Mouse (Mus musculus) c-Kit-negative CD71-positive TER-119-positive erythroid progenitor cells, embryonic 14.5 days (primary cell): ENCODE data around the gene Scgb1c1.

Source experiments
- DNase-seq: peaks from one replicate; pipeline ENCODE4 v3.0.0-alpha.2; 2013; ENCODE audit warnings: low read depth, low spot score

Scgb1c1 gene

DNA sequence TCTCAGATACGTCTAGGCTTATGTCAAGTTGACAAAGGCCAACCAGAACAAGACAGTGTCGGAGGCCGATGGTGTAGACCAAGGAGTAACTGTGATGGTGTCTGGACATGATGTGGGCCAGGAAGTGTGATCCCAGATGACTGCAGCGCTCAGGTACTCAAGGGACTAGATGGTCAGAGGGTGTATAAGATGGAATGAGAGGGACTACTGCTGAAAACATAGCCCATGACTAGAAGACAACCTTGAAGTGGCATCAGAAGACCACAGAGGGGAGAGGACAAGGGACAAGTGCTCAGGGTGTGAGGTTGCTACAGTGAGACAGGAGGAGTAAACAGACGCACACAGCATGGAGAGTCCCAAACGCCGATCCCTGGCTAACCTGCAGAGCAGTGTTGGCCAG lies 1.5 kb upstream of the Scgb1c1 start:
- DNase-seq: no peak

DNA sequence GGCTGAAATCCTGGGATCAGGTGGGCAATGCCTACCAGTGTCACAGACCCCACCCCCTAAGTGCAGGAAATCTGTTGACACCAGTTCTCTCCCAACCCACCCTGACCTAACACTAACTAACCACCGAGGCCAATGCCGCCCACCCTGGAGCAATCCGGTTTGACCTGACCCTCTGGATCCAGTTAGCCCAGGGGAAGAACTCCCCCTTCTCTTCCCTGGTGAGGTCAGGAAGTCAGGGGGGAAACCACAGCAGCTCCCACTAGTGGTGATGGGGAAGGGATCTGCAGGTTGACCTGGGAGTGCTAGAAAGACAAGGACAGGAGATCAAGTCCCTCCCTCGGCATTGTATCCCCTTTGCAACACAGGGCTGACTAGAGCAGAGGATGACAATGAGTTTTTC lies 336 bp downstream of the Scgb1c1 start:
- DNase-seq: no peak

GRCm38 (mm10) chr7:140846676-140847075 lies 1.3 kb downstream of the Scgb1c1 start:
- no peak for DNase-seq

DNA sequence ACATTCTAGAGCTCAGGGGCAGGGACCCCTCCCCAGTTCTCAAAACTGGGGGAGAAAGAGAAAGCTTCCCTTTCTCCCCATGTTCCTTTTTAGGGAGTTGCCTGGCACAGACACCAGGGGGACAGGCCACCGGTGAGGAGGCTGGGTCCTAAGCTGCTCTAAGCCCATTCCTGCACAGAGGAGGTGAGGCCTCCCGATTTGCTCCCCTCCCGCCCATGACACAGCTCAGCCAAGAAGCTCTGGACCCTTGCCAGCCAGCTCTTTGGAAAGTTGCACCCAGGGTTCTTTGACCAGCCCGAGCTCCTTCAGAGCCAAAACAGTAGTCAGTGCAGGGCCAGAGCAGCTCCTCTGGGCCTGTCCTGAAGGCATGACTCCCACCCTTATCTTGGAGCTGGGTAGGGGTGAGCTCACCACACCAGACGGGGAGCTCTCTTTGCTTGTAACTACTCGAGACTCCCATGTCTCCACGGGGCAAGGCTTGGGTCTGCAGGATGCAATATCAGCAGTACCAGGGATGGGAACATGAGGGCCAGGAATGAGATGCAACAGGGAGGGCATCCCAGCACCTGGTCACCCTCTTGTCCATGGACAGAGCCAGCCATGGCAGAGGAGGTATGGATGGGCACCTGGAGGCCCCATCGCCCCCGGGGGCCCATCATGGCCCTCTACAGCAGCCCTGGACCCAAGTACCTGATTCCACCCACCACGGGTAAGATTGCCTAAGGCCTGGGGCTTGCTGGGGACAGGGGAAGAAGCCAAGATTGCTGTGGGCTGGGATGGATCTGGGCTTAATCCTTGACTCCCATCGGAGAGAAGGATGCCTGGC lies 2.6 kb downstream of the Scgb1c1 start, which contains the start of gene Odf3:
Odf3 (plus strand) TSS at position 51 of the 826 bp plus-strand sequence.
- no peak for DNase-seq

DNA sequence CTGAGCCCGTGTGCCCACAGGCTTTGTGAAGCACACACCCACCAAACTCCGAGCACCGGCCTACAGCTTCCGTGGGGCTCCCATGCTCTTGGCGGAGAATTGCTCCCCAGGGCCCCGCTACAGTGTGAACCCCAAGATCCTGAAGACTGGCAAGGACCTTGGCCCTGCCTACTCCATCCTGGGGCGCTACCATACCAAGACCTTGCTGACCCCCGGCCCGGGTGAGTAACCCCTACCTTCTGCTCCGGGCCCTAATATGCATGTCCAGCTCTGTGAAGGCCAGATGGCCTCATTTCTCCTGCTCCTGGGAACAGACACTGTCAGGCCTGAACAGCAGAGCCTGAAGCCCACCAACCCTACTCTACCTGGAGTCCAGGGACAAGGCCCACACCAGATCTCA lies 3.2 kb downstream of the Scgb1c1 start:
- DNase-seq: no peak

DNA sequence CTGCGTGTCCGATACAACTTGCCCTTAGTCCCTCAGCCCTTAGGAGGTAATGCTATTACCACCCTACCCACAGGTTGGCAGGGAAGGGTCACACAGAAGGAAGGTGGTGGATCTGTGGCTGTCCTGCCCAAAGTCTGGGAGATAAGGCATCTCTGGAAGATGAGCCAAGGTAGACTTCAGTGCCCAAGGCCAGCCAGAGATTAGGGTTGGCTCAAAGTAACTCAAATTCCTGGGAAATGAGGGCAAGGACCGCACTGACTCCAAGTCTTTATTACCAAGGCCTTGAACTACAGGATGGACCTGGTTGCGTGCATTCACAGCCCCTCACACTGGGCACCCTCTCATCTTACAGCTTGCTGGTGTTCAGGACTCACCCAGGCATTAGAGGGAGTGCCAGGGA lies 6.6 kb downstream of the Scgb1c1 start:
- no peak for DNase-seq

DNA sequence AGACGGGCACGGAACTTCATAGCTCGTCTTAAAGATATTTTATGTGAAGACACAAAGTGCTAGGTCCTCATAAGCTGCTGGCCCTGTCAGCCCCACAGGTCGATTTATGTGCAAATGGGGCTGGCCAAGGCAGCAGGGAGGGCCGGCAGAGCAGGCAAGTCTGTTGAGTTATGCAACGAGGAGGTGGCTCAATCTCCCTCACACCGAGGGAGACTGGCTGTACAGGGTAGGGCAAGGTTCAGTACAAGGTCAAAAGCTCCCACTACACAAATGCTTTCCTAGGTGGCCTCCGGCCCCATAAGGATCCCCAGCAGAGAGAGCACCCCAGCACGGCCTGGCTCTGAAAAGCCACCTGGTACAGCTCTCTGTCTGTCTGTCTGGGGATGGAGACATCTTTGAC lies 8.0 kb downstream of the Scgb1c1 start:
- DNase-seq: no peak

DNA sequence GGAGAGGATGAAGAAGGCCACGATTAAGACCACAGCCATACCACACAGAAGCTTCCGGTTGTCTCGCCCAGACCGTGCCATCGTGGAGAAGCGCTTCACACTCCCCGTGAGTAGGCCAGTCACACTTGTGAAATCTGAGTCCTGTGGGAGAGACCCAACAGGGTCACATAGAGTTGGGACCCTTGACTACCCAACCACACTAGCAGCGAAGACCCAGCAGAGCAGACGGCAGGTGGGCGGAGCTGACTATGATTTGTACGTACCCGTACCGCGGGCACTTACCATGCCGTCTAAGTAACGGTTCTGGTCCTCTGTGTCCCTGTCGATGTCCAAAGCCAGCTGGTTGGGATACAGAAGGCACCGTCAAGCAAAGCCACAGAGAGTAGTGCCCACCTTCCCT lies 9.1 kb downstream of the Scgb1c1 start:
- DNase-seq: no peak

- DNase-seq: no peak
Observed at GRCm38 (mm10) chr7:140855181-140855580, 9.8 kb downstream of the Scgb1c1 start.

- peak; percentile 69 for DNase-seq
Observed at GRCm38 (mm10) chr7:140855860-140856784, 10.8 kb downstream of the Scgb1c1 start, which contains the start of gene Gm45785. TSS of gene Gm45785 (minus strand) at chr7:140856331.

DNA sequence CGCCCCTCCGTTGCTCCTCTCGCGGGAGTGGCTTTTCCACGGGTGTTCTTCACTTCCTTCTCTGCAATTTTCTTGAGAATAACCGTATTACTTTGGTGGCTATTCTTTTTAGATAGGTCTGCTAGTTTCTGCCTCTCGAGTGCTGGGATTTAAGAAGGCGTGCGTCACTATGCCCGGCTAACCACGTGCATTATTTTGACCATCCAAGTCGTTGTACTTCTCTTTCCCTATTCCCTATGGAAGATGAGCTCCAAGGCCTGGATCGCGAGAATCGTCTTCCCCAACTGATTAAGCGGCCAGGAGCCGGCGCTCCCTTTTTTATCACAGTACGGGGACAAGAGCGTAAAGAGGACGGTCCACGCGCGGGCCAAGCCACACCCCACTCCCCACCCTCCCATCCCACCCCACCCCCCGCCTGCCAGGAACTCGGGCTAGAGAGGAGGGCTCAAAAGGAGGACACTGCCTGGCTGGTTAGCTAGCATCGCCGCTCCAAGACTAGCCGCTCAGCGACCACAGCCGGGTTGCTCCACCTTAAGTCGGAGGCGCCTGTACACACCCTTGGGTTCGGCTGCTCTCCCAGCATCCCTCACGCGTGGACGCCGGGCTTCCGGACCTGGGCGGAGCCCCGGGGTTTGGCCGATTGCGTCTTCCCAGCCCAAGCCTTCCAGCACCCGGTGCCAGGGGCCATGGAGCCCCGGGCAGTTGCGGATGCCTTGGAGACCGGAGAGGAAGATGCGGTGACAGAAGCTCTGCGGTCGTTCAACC lies 11.6 kb downstream of the Scgb1c1 start, which contains the start of gene Ric8a:
Ric8a (plus strand) TSS at position 173 of the 765 bp plus-strand sequence.
- peak; percentile 77 for DNase-seq

DNA sequence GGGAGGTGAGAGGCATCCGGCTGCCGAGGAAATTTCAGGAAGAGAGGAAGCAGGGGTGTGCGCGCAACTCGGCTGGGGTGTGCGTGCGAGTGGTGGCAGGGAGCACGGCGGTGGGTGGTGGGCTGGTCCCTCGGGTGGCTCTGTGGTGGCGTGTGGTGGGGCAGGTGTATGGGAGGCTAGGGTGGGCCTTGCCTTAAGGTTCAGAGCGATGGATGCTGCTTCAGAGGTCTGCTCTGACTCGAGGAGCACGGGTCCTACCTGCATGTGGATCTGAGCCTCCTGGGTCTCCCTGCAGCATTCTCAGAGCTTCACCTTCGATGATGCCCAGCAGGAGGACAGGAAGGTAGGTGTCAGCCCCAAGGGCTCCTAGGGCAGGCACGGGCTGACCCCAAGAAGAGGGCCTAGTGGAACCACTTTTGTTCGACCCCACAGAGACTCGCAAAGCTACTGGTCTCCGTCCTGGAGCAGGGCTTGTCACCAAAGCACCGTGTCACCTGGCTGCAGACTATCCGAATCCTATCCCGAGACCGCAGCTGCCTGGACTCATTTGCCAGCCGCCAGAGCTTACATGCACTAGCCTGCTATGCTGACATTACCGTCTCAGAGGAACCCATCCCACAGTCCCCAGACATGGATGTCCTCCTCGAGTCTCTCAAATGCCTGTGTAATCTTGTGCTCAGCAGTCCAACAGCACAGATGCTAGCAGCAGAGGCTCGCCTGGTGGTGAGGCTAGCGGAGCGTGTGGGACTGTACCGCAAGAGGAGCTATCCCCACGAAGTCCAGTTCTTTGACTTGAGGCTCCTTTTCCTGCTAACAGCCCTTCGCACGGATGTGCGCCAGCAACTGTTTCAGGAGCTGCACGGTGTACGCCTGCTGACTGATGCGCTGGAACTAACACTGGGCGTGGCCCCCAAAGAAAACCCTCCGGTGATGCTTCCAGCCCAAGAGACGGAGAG lies 12.5 kb downstream of the Scgb1c1 start, which contains the start of gene Bet1l:
Bet1l (minus strand) TSS at position 28 of the 956 bp plus-strand sequence.
- no peak for DNase-seq

- DNase-seq: no peak
Observed at GRCm38 (mm10) chr7:140858746-140859145, 13.4 kb downstream of the Scgb1c1 start.

DNA sequence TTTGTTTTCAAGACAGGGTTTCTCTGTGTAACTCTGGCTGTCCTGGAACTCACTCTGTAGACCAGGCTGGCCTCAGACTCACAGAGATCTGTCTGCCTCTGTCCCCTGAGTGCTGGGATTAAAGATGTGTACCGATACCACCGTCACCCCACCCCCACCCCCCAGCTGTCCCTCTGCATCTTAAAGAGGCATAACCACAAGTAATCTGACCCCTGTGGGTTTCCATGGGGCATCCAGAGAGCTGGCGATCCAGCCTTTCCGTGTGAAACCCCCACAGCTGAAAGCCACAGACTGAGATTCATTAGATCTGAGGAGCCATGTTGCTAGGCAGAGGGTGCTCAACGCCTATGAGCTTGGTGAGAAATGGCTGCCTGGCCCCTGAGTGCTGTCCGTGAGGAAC lies 14.7 kb downstream of the Scgb1c1 start:
- DNase-seq: no peak

GRCm38 (mm10) chr7:140860728-140861127 lies 15.4 kb downstream of the Scgb1c1 start:
- no peak for DNase-seq

DNA sequence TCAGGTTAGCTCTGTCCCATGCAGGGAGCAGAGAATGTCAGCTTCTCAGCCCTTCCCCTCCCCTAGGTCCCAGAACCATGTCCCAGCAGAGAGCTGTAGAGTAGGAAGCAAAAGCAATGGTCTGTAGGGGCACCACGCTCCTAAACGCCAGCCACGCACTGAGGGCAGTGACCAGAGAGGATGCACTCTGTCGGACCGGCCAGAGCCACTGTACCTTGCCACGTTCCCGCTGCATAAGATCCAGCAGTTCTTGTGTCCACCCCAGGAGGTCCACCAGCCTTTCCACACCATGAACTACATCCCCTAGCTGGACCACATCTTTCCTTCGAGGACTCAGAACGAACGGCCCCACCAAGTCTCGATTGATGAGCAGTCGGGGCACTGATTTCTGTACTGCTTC lies 19.4 kb downstream of the Scgb1c1 start:
- DNase-seq: no peak

- no peak for DNase-seq
Observed at GRCm38 (mm10) chr7:140874224-140874623, 28.9 kb downstream of the Scgb1c1 start.

DNA sequence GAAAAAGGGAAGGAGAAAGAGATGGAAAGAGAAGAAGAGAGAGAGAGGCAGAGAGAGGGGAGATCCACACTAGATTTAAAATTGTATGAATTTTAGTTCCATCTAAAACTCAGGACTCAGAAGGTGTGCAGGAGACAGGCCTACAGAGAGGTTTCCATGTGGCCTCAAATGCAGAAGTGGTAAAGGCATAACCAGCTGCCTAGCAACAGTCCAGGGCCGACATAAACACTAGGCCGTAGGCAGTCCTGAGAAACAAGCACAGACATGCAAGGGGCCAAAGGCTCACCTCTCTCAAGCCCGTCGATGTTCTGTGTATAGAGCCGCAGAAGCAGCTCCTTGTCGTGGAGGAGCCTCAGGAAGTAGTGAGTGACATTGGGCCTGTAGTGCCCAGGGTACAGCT lies 32.0 kb downstream of the Scgb1c1 start:
- DNase-seq: no peak

- no peak for DNase-seq
Observed at GRCm38 (mm10) chr7:140879355-140879754, 34.0 kb downstream of the Scgb1c1 start.

GRCm38 (mm10) chr7:140880419-140880818 lies 35.1 kb downstream of the Scgb1c1 start:
- no peak for DNase-seq
